Mouse (Mus musculus) cerebellum, adult 2 months (tissue): ENCODE results near the gene Gsdma.

Experiments used
- CTCF ChIP-seq: fragments of 200-500 bp; IDR thresholded peaks from 2 replicates; pipeline ENCODE4 v1.5.1; 2011; ENCODE audit warnings: low read depth, mild to moderate bottlenecking, control low read depth, low read length, moderate library complexity, borderline replicate concordance; ENCODE audit not compliant: insufficient read depth
- POLR2A ChIP-seq: fragments of 200-500 bp; IDR thresholded peaks from 2 replicates; pipeline ENCODE4 v1.6.1; 2011; ENCODE audit warnings: low read length, control low read depth, borderline replicate concordance; ENCODE audit not compliant: insufficient read depth

DNA sequence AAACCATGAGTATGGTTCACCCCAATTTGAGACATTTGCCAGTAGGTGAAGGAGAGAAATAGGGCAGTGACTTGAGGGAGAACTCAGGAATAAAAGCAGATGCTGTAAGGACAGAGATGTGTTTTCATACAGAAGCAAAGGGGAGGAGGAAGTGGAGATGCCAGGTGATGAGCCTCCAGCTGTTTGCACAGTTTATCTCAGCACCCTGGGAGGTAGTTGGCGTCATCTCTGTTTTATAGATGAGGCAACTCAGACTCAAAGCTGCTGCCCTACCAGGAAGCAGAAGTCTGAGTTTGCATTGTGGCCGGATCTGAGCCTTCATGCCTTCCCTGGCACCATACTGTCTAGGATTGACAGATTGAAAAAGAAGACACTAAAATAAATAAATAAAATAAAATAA is 4.8 kb downstream of the Gsdma start:
- TF ChIP-seq CTCF (no peak), POLR2A (no peak)
